Mouse (Mus musculus) CD4-positive, CD25-positive, alpha-beta regulatory T cell, adult 4 months (primary cell): Measurements from ENCODE around the gene Fbp1. TPM values are rescaled to one million over a fixed set of nuclear protein-coding genes. Genes with fewer than 3 reads are reported as not detected.
"Not testable (repeated sequence)": the region's sequence is repeated elsewhere in the genome, so short reads cannot be mapped to it uniquely, and the experiment has no call there.

Experiments
- ATAC-seq: one replicate; pipeline ENCODE4 v1.8.0; 2017
- polyA plus RNA-seq, 2 experiments: library from polyadenylated mRNA; unstranded; fragments of 100-300 nt; shearing (Covaris generic); gene quantifications; one replicate each; pipeline ENCODE4 v1.2.1; 2017

Gene Fbp1
- polyA plus RNA-seq, 2 experiments from 2014 or later = not detected

DNA sequence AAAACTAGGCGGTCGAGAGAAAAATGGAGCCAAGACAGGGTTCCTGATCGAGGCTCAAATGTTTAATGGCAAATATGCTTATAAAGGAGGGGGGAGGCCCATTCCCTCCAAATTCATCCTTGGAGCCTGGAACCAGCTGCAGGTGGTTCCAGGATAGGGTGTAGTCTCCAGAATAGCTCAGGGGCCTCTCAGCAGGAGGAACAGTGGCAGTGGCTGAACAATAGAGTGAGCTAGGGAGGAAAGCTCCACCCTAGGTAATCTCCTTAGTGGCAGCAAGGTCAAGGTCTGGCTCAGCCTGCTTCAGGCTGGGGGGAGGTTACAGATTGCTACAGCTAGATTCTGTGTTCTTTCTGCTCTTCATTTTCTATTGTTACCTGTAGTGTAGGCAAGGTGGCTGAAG lies 72.4 kb downstream of the Fbp1 start:
- not testable (repeated sequence) for ATAC-seq

Other genes starting within 250 kb of the Fbp1 start
- 10 to 100 TPM in 1 of 2 experiments, 1 to 10 TPM in 1; 9.4 to 12.7 TPM for gene Platr25, start 127.6 kb downstream of the Fbp1 start, polyA plus RNA-seq
- gene Gm5141, start 102.5 kb downstream of the Fbp1 start, polyA plus RNA-seq = 1 to 10 TPM; 4.1 to 7.4 TPM
- not detected for gene Fbp2, start 29.9 kb downstream of the Fbp1 start, polyA plus RNA-seq
- gene 2010111I01Rik, start 76.6 kb upstream of the Fbp1 start, polyA plus RNA-seq = 100 to 1,000 TPM; 224 to 233 TPM